Mouse (Mus musculus): ENCODE measurements around the gene Nfia.

DNA sequence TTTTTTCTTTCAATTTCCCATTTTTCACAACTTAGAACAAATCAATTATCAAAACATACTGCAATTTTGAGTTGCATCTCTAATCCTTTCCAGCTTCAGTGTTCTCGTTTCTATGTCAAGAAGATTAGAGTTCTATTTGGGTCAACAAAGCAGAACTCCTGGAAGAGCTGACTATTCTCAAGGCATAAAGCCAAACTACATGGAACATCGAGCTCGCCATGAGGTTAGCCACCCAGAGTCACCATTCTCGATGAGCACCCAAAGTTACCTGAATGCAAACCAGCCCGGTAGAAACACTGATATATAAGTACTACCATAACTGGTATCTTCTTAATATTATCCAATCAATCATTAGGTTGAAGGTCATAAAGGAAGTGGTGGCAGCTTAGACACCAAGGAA lies 5.0 kb upstream of the Nfia start:
- TF ChIP-seq FLI1 (IDR thresholded peaks at IDR 0.05; ENCODE audit: low read length) (no peak), GATA1 (IDR thresholded peaks at IDR 0.05; ENCODE audit: borderline replicate concordance, low read length) (no peak)
